Mouse (Mus musculus): ENCODE measurements at regions not wholly inside any gene's neighbourhood (a gene's known extent, or its start where the extent isn't known, plus 50 kb on each side); places are given as distances from the start of the nearest gene placed in this dataset.
A peak's percentile ranks its signal among the peaks of the same experiment; 100 is the strongest.

DNA sequence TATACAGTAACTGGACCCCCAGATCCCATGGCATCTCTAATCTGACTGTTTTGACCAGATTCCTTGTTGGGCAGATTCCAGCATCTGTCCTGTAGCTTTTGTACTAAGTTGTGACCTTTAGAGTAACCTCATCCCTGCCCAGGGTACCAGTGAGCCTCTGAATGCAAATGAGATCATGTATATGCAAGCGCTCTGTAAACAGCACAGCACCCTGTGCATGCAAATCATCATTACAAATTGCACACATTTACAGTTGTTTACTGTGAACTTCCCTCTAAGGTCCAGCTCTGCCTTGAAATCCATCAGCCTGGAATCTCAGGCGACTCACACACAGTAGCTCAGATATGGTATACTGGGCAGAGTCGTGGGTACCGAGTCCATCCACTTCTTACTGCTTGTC is 258.6 kb upstream of the Dusp10 start:
- no peak for DNase-seq

GRCm38 (mm10) chr1:183756716-183757115 is 256.4 kb upstream of the Dusp10 start:
- DNase-seq: no peak

DNA sequence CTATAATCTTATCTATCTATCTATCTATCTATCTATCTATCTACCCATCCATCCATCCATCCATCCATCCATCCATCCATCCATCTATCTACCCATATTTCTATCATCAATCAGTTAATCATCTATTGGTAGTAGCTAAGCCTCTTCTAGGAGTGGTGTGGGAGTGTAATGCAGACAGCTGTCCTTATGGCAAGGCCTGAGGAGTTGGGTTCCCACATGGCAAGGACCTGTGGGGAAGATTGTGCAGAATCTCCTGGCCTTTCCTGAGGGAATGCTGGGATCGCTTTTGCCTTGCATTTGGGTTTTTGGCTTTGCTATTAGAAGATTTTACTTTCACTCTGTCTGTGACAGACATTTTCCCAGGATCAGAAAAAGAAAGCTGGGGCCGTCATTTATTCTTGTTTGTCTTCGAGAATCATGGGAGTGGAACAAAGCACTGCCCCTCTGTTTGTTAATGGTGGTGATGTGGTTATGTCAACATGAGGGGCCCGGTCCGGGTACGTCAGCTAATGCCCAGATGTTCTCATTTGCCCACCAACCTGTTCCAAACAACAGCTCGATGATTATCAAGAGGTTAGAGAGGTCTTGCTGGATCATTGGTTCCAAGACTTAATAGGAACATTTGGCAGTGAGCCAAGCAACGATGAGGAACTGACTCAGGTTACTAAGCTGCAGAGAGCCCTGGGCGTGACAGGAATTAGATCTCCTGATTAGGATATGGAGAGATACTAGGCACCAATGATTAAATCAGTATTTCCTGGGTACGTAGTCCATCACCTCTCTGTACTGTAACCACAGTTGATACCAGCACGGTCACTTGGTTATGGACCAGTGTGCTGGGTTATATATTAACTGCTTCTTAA is 249.0 kb upstream of the Dusp10 start:
- no peak for DNase-seq

- no peak for DNase-seq
Observed at GRCm38 (mm10) chr1:183772844-183773243, 240.3 kb upstream of the Dusp10 start.

- DNase-seq: no peak
Observed at GRCm38 (mm10) chr1:183780180-183780579, 232.9 kb upstream of the Dusp10 start.

GRCm38 (mm10) chr1:183780779-183781178 is 232.3 kb upstream of the Dusp10 start:
- no peak for DNase-seq

DNA sequence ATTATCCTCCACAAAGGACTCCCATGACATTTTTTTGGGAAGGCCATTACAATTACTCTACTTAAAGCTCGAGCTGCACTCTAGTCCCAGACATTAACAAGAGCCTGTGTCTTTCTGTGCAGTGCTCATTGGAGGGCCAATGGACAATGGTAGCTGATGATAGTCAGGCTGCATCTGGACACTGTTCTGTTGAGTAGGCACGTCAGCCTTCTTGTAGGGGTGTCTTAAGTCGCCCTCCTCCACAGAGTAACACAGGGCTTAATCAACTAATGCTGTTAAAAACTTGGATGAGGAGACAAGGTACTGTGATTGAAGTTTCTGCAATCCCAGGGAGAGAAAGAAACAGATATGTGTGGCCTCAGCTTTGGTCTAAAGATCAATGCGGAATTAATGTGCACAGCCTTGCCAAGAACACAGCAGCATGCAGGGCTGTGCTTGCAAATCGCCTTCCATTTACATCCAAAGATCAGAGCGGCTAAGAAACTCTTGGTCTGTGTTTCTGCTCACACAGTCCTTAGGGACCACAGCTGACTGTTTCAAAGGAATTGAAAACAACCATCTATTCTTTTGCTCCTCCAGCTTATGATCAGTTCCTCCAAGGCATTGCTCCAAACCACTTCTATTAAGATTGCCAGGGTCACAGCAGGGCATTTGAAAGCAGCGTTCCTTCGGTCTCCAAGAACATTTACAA is 229.5 kb upstream of the Dusp10 start:
- no peak for DNase-seq

GRCm38 (mm10) chr1:183792230-183792813 is 220.8 kb upstream of the Dusp10 start:
- no peak for DNase-seq

GRCm38 (mm10) chr1:183793324-183793723 is 219.8 kb upstream of the Dusp10 start:
- no peak for DNase-seq

GRCm38 (mm10) chr1:183793913-183794445 is 219.1 kb upstream of the Dusp10 start:
- no peak for DNase-seq

GRCm38 (mm10) chr1:183802351-183802750 is 210.8 kb upstream of the Dusp10 start:
- no peak for DNase-seq

DNA sequence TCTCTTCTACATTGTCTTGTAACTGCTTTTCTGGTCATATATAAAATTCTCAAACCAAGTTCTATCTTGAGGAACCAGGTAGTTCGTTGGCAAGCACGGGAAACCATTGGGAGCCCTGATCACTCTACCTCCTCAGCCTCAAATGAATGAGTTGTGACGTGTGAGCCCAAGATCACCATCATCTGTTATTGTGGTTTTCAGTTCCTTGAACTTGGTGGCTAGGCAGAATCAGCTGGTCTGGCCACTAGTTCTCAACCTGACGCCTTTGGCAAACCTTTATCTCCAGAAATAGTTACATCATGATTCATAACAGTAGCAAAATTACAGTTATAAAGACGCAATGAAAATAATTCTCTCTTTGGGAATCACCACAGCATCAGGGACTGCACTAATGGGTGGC is 209.7 kb upstream of the Dusp10 start:
- no peak for DNase-seq

GRCm38 (mm10) chr1:183803826-183804225 is 209.3 kb upstream of the Dusp10 start:
- DNase-seq: no peak

DNA sequence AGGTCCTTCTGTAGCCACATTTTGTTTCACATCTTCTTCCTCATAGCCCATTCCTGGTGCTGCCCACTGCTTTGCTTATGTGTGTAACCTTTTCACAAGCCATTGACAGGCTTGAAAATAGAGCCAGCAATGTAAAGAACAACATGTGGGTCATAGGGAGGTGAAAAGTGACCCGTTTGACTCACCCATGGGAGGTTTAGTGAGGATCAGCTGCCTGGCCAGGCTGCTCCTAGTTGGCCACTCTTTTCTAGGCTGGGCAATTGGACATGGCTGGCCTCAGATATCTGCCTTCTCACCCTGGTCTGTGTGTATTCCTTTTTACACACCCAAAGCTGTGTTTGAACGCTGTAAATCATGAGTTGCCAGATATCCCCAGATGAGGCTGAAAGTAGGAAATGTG is 208.8 kb upstream of the Dusp10 start:
- DNase-seq: no peak

DNA sequence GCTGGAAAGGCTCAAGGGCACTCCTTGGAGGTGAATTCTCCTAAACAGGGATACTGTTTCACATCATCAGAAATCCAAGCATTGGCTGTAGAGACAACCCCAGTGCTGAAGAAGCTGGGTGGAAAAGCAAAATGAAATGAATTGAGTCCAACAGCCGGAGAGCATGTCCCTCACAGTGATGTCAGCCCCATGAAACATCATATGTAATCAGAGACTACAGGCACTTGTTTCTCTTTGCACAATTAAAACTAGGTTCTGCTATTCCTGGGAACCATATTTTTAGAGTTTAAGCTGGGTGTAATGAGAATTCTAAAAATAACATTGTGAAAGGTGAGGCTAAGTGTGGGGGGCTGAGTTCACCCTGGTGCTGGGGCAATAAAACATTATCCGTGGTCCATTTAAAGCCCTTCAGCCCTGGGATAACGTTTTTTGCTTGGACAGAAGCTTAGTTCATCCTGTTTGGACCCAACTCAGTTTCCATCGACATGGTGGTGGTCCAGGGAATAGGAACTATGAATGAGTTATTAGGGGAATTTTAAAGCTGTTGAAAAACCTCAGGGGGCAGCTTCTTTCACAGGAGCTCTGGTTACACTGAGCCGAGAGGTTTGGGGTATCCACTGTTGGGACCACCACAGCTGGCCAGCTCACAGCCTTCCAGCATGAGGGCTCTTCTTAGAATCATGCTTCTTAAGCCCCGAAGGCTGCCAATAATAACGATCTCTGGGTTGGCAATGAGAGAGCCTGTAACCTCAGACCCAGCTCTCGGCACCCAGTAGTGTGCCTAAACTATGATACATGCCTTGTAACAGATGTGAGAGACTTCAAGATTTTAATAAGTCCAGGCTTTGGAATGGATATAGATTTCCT is 206.0 kb upstream of the Dusp10 start:
- DNase-seq: no peak

GRCm38 (mm10) chr1:183808168-183808567 is 204.9 kb upstream of the Dusp10 start:
- no peak for DNase-seq

GRCm38 (mm10) chr1:183820555-183820954 is 192.5 kb upstream of the Dusp10 start:
- no peak for DNase-seq

GRCm38 (mm10) chr1:183826300-183826699 is 186.8 kb upstream of the Dusp10 start:
- DNase-seq: no peak

DNA sequence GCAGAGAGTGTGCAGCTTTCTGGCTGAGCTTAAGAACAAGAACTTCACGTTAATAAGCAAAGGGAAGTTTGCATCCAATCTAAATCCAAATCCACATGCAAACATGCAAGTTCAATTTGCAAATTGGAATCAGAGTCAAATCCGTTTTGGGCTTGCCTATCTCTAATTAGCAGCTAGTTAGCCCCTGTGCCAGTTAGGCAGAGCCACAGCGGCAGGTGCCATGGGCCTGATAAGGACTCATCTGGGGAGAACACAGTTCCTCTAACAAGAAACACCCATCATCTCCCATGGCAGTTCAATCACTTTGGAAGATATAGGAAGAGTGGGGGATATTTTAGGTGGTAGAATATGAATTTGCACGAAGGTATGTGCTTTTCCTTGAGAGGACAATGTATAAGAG is 168.0 kb upstream of the Dusp10 start:
- DNase-seq: peak; percentile 18

GRCm38 (mm10) chr1:183853956-183854613 is 159.0 kb upstream of the Dusp10 start:
- no peak for DNase-seq

- DNase-seq: no peak
Observed at GRCm38 (mm10) chr1:183865111-183865510, 148.0 kb upstream of the Dusp10 start.

DNA sequence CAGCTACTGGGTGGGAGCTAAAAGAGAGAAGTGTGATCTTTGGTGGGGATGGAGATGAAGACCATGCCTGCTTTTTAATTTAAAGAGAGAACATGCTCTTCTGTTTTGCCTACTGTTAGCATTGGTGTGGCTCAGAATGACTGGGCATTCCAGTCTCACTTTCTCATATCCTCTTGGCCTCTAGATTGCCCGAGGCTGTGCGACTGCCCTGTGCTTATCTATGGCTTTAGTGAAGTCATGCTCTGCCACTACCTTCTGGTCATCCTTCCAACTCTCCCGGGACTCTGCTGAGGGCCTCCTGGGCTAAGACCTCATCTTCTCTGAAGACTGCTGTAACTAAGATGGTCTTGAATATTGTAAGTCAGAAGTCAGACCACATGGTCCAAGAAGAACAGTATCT is 147.5 kb upstream of the Dusp10 start:
- DNase-seq: no peak
